Mouse (Mus musculus) heart, embryonic 12.5 days (tissue): ENCODE results near the gene C1s2. TPM values are rescaled to one million over a fixed set of nuclear protein-coding genes. Genes with fewer than 3 reads are reported as not detected.
"Not testable (repeated sequence)": the region's sequence is repeated elsewhere in the genome, so short reads cannot be mapped to it uniquely, and the experiment has no call there.

Source experiments
- ATAC-seq: fragments of 200-750 bp; cut with Nextera tagmentation; 2 replicates; pipeline ENCODE4 v1.8.0; 2017; ENCODE audit warnings: moderate TSS enrichment, moderate library complexity; ENCODE audit not compliant: insufficient number of reproducible peaks, low FRiP score
- H3K27ac ChIP-seq: fragments of 300-500 bp; sonication (generic); 2 replicates; pipeline ENCODE4 v1.5.1; 2016; ENCODE audit warnings: mild to moderate bottlenecking, moderate library complexity; ENCODE audit not compliant: poor library complexity, severe bottlenecking
- H3K27me3 ChIP-seq: fragments of 300-500 bp; sonication (generic); replicated peaks from 2 replicates; pipeline ENCODE4 v1.6.1; 2016; ENCODE audit warnings: mild to moderate bottlenecking, moderate library complexity
- H3K36me3 ChIP-seq: fragments of 300-500 bp; sonication (generic); 2 replicates; pipeline ENCODE4 v1.6.1; 2016; ENCODE audit warnings: mild to moderate bottlenecking, moderate library complexity
- H3K4me1 ChIP-seq: fragments of 300-500 bp; sonication (generic); replicated peaks from 2 replicates; pipeline ENCODE4 v1.6.1; 2016; ENCODE audit warnings: mild to moderate bottlenecking
- H3K4me2 ChIP-seq: fragments of 300-500 bp; sonication (generic); 2 replicates; pipeline ENCODE4 v1.6.1; 2016; ENCODE audit warnings: mild to moderate bottlenecking, moderate library complexity
- H3K4me3 ChIP-seq: fragments of 300-500 bp; sonication (generic); 2 replicates; pipeline ENCODE4 v1.5.1; 2016; ENCODE audit warnings: mild to moderate bottlenecking
- H3K9ac ChIP-seq: fragments of 300-500 bp; sonication (generic); 2 replicates; pipeline ENCODE4 v1.6.1; 2016; ENCODE audit warnings: mild to moderate bottlenecking, moderate library complexity
- H3K9me3 ChIP-seq: fragments of 300-500 bp; sonication (generic); replicated peaks from 2 replicates; pipeline ENCODE4 v1.6.1; 2016; ENCODE audit warnings: mild to moderate bottlenecking, moderate library complexity
- WGBS: fragments of 180-500 bp; shearing (Covaris S2); methylation state at CpG from one replicate; pipeline ENCODE4 v1.1.7; 2016; 5-methylcytosine and 5-hydroxymethylcytosine counted together
- polyA plus RNA-seq: library from polyadenylated mRNA; unstranded; fragments of >200 nt; fragmentation: Nextera tagmentation; extraction: Ambion mirVana; gene quantifications from 2 replicates; pipeline ENCODE4 v1.2.1, GENCODE M21; 2016

The C1s2 gene
- polyA plus RNA-seq: not detected in 2 replicates

- not testable (repeated sequence) for H3K27ac ChIP-seq, H3K4me1 ChIP-seq, H3K9me3 ChIP-seq, H3K36me3 ChIP-seq, H3K27me3 ChIP-seq, ATAC-seq, H3K9ac ChIP-seq, H3K4me2 ChIP-seq, H3K4me3 ChIP-seq
- WGBS: 68% methylated on average over 2 of the region's 2 CpGs
Observed at GRCm38 (mm10) chr6:124635985-124636384, at the start of gene C1s2. TSS of gene C1s2 (minus strand) at chr6:124636085.

GRCm38 (mm10) chr6:124683591-124684417 lies 47.9 kb upstream of the C1s2 start:
- Histone ChIP-seq H3K9me3 (no peaks in the 10 kb centered on the region), H3K27ac (no peak overlapping the region), H3K4me3 (no peak overlapping the region), H3K4me2 (no peak overlapping the region), H3K9ac (no peak overlapping the region), H3K27me3 (no peaks in the 10 kb centered on the region), H3K36me3 (no peaks in the 10 kb centered on the region), H3K4me1 (peaks cover 18% of the 10 kb centered on the region)
- peak; percentile 44 for ATAC-seq
- 61% methylated on average over 14 of the region's 14 CpGs for WGBS

DNA sequence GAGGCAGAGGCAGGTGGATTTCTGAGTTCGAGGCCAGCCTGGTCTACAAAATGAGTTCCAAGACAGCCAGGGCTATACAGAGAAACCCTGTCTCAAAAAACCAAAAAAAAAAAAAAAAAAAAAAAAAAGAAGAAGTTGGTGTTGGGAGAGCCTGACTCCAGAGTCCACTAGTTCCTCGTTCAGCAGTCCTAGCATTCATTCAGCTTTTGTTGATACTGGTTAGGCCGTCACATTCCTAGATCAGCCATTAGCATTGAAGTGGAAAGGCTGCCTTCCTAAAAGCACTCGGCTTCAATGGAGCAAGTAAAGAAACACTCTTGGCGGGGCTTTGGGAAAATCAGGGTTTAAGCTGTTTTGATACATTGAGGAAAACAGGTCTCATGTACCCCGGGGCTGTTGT lies 46.4 kb upstream of the C1s2 start:
- H3K4me2 ChIP-seq, H3K4me3 ChIP-seq, H3K27me3 ChIP-seq, H3K27ac ChIP-seq, H3K9me3 ChIP-seq, H3K36me3 ChIP-seq, ATAC-seq, H3K9ac ChIP-seq: not testable (repeated sequence)
- peaks cover 20% of the 10 kb centered on the region for H3K4me1 ChIP-seq
- WGBS: 77% methylated on average over 6 of the region's 6 CpGs

DNA sequence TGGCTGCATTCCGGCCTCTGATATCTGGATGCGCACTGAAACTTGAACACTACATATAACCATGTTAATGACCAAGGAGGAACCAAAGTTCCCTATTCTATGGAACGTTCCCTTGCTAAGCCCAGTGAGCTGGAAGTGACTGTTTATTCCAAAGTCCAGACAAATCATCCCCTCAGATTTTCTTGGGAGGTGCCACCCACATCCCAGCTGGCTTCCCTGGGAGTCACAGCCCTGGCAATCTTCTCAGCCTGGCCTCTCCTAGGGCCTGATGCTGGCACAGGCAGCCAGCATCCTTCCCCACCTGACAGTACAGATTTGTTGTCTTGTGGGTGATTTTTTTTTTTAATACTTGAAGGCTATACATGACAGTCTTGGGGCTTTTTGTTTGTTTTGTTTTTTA lies 43.6 kb upstream of the C1s2 start:
- peaks cover 8% of the 10 kb centered on the region for H3K36me3 ChIP-seq
- WGBS: 95% methylated on average over 3 of the region's 3 CpGs
- no peak overlapping the region for H3K4me3 ChIP-seq
- no peak for ATAC-seq
- H3K27me3 ChIP-seq: no peaks in the 10 kb centered on the region
- H3K27ac ChIP-seq: no peak overlapping the region
- H3K4me1 ChIP-seq: peaks cover 20% of the 10 kb centered on the region
- no peak overlapping the region for H3K9ac ChIP-seq
- no peak overlapping the region for H3K4me2 ChIP-seq
- H3K9me3 ChIP-seq: no peaks in the 10 kb centered on the region; the same call in 1 of the 2 replicates

- no peaks in the 10 kb centered on the region for H3K27me3 ChIP-seq
- H3K4me3 ChIP-seq: no peak overlapping the region
- H3K9ac ChIP-seq: no peak overlapping the region
- no peak overlapping the region for H3K4me2 ChIP-seq
- H3K4me1 ChIP-seq: peaks cover 14% of the 10 kb centered on the region
- H3K27ac ChIP-seq: no peak overlapping the region
- peaks cover 4% of the 10 kb centered on the region; the same call in 1 of the 2 replicates for H3K9me3 ChIP-seq
- 74% methylated on average over 7 of the region's 7 CpGs for WGBS
- peaks cover 15% of the 10 kb centered on the region for H3K36me3 ChIP-seq
- no peak for ATAC-seq
Observed at GRCm38 (mm10) chr6:124678769-124679168, 42.9 kb upstream of the C1s2 start.

- no peak overlapping the region for H3K4me2 ChIP-seq
- peaks cover 15% of the 10 kb centered on the region for H3K36me3 ChIP-seq
- no peak overlapping the region for H3K9ac ChIP-seq
- peaks cover 4% of the 10 kb centered on the region; the same call in 1 of the 2 replicates for H3K9me3 ChIP-seq
- H3K4me3 ChIP-seq: no peak overlapping the region
- H3K27ac ChIP-seq: no peak overlapping the region
- ATAC-seq: no peak
- H3K4me1 ChIP-seq: peaks cover 12% of the 10 kb centered on the region
- H3K27me3 ChIP-seq: no peaks in the 10 kb centered on the region
- 76% methylated on average over 6 of the region's 6 CpGs for WGBS
Observed at GRCm38 (mm10) chr6:124676171-124676570, 40.3 kb upstream of the C1s2 start.

DNA sequence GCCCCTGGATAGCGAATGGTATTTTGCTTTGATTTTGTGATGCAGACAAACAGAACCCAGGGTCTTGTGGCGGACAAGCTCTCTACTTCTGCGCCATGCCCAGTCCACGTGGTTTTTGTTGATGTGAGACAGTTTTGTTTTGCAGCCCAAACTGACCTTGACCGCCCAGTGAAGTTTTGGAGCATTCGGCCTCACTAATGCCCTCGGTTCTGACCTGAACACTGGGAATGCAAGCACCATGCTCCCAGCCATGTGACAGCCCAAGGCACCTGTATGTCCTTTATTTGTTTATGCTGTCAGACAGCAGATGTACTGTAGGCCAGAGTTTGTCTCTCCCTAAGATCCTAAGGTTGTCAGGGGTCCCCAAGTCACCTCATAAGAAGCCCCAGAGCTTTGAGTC lies 38.7 kb upstream of the C1s2 start:
- Histone ChIP-seq H3K4me2 (no peak overlapping the region), H3K4me1 (peaks cover 12% of the 10 kb centered on the region), H3K27ac (no peak overlapping the region), H3K4me3 (no peak overlapping the region), H3K27me3 (no peaks in the 10 kb centered on the region), H3K9me3 (peaks cover 4% of the 10 kb centered on the region; the same call in 1 of the 2 replicates), H3K9ac (no peak overlapping the region), H3K36me3 (peaks cover 15% of the 10 kb centered on the region)
- ATAC-seq: no peak
- WGBS: 93% methylated on average over 7 of the region's 7 CpGs

GRCm38 (mm10) chr6:124673619-124674018 lies 37.7 kb upstream of the C1s2 start:
- Histone ChIP-seq H3K4me3 (no peak overlapping the region), H3K36me3 (peaks cover 15% of the 10 kb centered on the region), H3K27ac (no peak overlapping the region), H3K9ac (no peak overlapping the region), H3K4me1 (peaks cover 8% of the 10 kb centered on the region), H3K4me2 (no peak overlapping the region), H3K27me3 (no peaks in the 10 kb centered on the region), H3K9me3 (peaks cover 4% of the 10 kb centered on the region; the same call in 1 of the 2 replicates)
- 93% methylated on average over 9 of the region's 9 CpGs for WGBS
- ATAC-seq: no peak

- H3K36me3 ChIP-seq: peaks cover 15% of the 10 kb centered on the region
- peaks cover 8% of the 10 kb centered on the region for H3K4me1 ChIP-seq
- H3K4me3 ChIP-seq: no peak overlapping the region
- no peak overlapping the region for H3K9ac ChIP-seq
- H3K9me3 ChIP-seq: peaks cover 4% of the 10 kb centered on the region; the same call in 1 of the 2 replicates
- no peaks in the 10 kb centered on the region for H3K27me3 ChIP-seq
- 49% methylated on average over 6 of the region's 6 CpGs for WGBS
- H3K27ac ChIP-seq: no peak overlapping the region
- ATAC-seq: no peak
- no peak overlapping the region for H3K4me2 ChIP-seq
Observed at GRCm38 (mm10) chr6:124672100-124672499, 36.2 kb upstream of the C1s2 start.

DNA sequence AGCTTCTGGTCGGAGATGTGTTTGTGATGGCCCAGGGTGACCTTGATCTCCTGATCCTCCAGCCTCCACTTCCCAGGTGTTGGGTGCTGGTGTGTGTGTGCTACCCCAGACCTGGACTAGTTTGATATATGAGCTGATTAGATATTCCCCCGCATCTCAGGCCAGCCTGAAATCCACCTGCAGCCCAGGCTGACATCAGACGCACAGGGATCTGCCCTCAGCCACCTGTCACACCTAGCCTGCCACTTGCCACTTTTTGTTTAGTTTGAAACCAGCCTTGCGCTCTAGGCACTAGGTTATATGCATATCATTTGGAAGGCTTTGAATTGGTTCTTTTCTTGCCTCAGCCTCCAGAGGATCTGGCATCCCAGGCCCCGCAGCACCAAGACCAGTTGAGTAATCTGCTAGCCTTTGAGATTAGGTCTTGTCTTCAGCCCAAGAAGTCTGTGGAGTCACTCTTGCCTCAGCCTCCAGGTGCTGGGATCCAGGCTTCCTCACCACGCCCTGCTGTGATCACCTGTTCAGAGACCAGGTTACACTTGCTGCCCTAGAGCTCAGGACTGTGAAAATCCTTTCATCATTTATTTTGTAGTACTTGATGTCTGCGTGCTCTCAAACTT lies 34.5 kb upstream of the C1s2 start:
- H3K9me3 ChIP-seq: peaks cover 4% of the 10 kb centered on the region; the same call in 1 of the 2 replicates
- no peaks in the 10 kb centered on the region for H3K27me3 ChIP-seq
- H3K27ac ChIP-seq: no peak overlapping the region
- no peak overlapping the region for H3K4me3 ChIP-seq
- H3K4me2 ChIP-seq: no peak overlapping the region
- ATAC-seq: no peak
- 84% methylated on average over 7 of the region's 7 CpGs for WGBS
- peaks cover 8% of the 10 kb centered on the region for H3K4me1 ChIP-seq
- H3K9ac ChIP-seq: no peak overlapping the region
- H3K36me3 ChIP-seq: peaks cover 12% of the 10 kb centered on the region

DNA sequence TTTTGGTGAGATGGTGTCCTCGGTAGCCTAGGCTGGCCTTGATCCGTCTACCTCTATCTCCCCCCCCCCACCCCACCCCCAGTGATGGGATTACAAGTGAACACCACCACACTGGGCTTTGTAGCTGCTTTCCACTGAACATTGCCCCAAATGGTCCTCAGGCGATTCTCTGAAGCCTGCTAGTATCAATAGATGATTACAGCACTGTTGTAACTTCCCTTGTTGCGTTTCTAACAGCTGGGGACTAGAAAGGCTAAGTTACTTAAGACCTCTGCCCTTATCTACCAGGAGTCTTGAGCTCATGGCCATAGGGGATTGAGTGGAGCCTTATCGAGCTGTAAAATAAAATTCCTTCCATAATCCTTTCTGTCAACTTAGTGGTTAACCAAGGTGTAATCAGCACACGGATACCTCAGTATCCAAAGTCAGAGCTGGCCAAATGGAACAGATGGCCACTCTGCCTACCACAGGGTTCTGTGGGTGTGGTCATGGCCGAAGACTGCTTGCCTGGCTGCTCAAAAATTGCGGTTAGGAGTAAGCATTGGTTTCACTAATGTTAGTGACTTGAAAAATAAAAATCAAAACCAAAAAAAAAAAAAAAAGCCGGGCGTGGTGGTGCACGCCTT lies 33.5 kb upstream of the C1s2 start:
- H3K36me3 ChIP-seq: peaks cover 5% of the 10 kb centered on the region
- WGBS: 77% methylated on average over 11 of the region's 11 CpGs

More for the DNA sequence above, 33.5 kb upstream of the C1s2 start:
- peaks cover 8% of the 10 kb centered on the region for H3K4me1 ChIP-seq
- H3K4me2 ChIP-seq: no peak overlapping the region
- H3K9ac ChIP-seq: no peak overlapping the region
- ATAC-seq: no peak
- H3K9me3 ChIP-seq: 0 out of 2 replicates have a peak, but pooled peaks cover 4% of the 10 kb centered on the region
- no peak overlapping the region for H3K27ac ChIP-seq
- no peak overlapping the region for H3K4me3 ChIP-seq
- no peaks in the 10 kb centered on the region for H3K27me3 ChIP-seq
